Mouse (Mus musculus) right cerebral cortex, adult 18-20 months (tissue): ENCODE measurements at regions not wholly inside any gene's neighbourhood (a gene's known extent, or its start where the extent isn't known, plus 50 kb on each side); places are given as distances from the start of the nearest gene placed in this dataset.

Source experiments
- DNase-seq: peaks from one replicate; pipeline ENCODE4 v3.0.0; 2022; ENCODE audit warnings: mixed read lengths

DNA sequence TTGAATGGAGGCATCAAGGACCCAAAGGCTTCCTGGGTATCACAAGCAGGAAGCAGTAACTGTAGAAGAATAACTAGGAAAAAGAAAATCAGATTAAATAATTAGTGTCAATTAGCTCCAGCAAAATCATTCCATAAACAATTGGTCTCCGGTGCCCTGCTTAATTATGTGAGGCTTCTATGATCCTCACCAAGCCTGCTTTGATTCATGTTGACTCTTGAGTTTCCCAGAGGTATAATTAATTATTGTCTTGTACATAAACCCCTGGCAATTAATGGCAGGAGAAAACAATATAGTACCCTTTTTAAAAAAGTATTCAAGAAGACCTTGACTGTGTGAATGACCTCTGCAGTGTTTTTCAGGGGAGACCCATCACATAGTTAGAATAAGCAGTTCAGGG is 61.5 kb upstream of the Sp8 start:
- DNase-seq, result no peak

DNA sequence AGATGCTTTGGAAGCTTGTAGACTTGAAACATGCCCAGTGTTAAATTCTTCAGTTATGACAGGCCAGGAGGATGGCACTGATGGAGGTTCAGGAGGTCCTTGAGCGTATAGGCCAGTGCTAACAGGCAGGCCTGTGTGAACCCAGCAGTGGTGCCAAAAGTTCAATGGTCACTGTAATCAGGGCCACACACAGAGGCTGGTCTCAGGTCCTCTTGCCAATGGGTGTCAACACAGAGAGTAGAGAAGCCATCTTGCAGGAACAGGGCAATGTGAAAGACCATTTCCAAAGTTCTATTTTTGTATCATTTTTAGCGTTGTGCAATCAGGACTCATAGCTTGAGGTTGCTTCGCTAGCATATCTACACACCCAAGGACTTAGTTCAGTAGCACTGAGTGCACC is 64.2 kb upstream of the Sp8 start:
- no peak for DNase-seq

DNA sequence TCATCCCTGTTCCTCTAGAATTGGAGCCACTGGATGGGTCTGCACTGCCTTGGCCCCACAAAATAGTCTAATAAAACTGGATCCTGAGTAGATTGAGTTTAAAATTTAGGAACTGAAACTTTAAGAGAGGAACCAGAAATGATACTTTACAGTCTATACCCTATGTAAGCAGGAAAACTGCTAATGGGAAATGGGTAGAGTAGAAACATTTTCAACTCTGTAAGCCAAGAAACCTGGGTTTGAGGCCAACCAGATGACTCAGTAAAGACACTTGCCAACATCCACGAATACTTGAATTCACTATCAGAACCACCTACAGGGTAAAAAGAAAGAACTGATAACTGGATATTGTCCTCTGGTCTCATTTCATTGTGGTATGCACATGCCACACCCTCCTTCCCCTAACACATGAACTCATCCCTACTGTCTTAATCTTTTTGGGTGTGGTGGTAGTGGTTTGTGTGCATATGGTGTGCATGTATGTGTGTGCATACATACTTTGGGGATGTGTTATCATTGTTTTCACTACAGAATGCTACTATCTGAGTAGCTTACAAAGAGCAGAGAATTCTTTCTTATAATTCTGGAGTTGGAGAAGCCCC is 70.6 kb upstream of the Sp8 start:
- DNase-seq, result no peak

DNA sequence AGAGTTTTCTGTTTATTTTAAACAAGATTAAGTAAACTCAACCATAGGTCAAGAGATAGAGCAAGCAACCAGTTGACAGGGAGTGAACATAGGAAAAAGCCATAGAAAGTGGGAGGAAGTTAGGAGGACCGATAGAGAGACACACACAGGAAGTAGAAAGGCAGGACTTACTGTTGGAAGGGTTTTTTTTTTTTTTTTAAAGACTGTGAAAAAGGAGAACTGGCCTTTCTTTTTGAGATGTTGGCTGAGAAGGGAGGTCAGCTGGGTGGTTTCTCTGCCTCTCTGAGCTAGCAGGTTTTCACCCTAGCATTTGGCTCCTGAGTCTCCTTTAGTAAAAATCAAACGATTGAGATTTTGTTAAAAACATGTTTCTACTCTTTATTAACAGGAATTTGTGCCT is 73.3 kb upstream of the Sp8 start:
- DNase-seq, result no peak

DNA sequence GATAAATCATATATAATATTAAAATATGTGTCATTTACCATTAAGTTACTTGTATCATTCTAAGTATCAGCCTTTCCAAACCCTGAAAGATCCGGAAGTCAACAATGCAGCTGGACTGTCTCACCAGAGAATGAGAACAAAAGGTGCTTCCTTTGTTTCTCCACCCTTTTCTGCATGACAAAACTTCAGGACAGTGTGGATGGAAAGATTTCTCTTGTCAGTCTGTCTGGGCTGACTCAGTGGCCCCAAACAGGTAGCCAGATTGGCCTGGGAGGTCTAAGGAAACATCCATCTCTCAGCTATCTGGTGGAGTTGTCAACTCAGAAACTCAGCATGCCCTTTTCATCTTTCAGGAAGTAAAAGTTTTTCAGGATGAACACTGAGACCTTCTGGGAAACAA is 79.7 kb upstream of the Sp8 start:
- no peak for DNase-seq

DNA sequence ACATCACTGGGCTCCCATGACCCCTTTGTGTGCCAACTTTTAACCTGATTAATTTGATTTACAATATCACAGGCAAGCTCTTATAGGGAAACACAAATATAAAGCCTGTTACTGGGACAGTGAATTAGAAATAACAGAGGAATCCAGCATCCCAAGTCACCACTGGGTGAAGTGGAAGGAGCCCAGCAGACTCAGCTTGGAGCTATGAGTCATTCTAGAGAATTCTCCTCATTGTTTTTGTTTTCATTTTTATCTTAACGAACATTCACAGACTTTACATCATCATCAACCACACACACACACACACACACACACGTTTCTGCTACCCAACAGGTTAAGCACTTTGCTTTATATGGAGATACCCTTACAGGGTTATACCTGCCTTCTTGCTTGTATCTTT is 92.1 kb upstream of the Sp8 start:
- DNase-seq, result no peak

DNA sequence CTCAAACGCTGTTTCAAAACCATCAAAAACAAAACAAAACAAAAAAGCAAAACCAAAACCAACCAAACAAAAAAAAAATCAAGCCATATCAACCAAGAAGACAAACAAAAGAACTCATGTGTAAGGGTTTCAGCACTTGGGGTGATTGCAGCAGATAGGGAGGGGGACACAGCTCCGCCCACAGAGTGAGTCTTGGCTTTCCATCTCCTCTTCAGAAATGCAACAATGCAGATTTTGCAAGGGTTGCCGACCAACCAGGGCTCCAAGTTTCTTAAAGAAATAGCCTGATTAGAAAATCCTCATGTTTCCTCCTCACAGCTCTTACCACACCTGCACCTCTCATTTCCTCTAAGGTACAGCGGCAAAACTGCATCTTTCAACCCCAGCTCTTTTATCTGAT is 107.0 kb upstream of the Sp8 start:
- DNase-seq, result no peak

DNA sequence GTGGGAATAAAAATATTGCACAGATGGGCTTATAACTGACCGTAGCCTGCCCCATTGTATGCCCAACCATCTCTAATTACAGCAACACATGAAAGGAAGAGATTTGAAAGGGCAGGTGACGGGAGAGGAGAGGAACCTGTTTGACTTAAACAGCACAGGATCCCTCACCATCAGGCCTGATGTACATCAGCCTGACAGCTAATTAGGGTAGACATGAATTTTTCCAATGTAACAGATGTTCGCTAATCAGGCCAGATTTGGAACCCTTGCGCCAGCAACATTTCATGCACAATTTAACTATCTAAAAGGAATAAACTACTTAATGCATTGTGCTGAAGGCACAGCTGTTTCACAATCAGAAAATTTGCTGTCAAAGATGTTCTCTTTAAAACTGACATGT is 120.2 kb upstream of the Sp8 start:
- no peak for DNase-seq

DNA sequence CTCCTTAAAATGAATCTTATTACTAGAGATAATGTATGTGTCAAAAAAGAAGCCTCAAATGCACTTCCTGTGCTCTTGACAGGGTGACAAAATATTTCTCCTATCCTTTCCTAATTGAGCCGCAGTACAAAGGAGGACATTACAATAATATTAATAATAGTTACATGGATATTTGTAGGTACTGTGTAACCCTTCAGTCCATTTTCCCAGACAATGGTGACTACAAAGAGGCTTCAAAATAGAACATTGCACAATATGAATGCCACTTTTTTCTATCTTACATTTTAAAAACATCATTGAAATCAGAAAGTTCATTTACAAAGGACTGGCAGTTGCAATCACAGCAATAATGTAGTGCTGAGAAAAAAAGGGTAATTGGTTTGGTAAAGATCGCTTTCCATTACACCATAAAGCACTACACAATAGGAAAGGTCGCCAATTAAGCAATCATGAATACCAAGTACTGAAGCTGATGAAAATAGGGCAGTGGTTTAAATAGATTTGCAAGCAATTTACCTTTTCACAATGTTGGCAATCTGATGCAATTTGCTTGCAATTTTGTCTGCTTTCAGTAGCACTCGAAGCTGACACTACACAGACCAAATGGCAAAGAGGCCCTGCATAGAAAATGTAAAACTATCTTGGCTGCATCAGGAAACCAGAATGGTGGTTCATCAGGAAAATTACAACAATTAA is 126.1 kb upstream of the Sp8 start:
- no peak for DNase-seq

DNA sequence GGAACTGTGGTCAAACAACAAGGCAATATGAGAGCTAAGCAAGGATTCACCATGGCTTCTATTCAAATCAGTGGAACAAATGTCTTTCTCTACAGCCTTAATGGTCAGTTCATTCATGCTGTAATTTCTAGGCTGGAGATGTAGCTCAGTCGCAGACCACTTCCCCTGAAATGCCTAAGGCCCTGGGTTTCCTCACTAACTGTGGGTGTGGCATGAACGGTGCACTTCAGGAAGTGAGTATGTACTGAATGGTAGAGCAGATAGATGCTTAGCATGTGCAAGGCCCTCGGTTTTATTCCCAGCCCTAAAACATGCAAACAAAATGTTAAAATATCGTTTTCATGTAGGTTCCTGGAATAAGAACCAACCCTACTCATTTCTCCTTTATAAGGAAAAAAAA is 129.3 kb upstream of the Sp8 start:
- no peak for DNase-seq

DNA sequence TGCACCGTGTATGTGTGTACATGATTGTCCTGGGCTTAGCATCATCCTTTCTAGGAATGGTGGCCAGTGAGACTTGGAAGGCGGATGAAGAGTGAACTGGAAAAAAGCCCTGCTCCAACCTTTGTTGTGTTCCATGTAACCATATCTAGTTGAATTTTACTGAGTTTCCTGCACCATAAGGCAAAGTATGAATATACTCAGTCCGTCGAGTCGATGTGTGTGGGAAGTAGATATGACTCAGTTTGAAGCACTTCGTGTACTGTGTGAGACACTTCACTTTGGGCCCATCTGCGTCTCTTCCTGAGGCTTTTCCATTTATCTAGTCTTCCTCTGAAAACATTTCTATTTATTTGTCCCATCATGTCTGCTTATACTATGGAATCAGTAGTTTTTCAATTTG is 139.5 kb upstream of the Sp8 start:
- DNase-seq, result peak; percentile 74

DNA sequence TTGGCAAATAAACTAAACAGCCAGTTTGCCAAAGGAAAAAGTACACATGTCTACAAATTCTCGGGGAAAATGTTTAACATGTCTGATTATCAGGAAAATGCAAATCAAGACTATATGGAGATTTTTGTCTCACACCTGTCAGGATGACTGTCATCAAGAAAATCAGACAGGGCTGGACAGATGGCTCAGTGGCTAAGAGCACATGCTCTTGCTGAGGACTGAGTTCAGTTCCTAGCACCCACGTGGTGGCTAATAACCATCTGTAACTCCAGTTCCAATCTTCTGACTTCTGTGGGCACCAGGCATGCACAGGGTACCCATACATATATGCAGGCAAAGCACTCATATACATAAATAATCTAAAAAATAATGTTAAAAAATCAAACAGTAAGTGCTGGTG is 141.3 kb upstream of the Sp8 start:
- no peak for DNase-seq

DNA sequence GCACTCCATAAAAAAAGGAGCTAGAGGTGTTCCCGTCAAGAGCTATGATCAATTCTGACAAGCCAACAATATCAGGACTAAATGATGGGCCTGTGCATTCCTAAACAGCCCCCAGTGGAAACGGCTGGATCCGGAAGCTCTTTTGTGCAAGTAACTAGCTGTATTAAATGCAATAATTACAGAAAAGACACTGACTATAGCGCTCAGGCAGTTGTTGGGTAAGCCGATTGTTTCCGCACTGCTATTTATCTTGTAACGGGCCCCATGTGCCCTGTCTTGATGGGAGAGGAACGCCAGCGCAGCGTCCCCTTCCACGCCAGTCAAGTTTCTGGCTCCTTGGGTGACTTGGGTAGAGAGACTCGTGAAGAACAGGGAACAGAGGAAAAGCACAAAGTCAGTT is 142.4 kb upstream of the Sp8 start:
- no peak for DNase-seq

DNA sequence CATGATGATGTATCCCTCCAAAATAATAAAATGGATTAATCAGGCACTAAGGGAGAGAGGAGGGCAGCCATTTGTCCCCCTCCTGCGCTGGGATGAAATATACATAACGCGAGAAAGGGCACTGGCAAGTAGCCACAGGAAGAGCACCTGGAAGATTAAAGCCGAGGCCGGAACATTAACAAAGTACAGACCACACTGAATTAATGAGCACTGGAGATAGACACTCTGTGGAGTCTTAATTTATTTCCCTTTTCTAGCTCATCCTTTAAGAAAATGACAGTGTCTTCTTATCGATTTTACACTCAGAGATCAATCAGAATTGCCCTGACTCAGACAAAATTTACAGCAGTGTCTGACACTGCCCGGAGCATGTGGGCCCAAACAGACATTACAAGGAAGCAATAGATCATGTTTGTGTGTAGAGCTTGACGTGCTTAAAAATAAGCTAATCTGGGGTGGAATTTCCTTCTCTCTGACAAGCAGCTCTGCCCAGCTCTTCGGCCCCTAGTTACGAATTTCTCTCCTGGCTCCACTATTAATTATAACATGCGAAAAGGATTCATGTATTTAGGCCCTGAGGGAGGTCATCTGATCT is 143.0 kb upstream of the Sp8 start:
- DNase-seq, result no peak

DNA sequence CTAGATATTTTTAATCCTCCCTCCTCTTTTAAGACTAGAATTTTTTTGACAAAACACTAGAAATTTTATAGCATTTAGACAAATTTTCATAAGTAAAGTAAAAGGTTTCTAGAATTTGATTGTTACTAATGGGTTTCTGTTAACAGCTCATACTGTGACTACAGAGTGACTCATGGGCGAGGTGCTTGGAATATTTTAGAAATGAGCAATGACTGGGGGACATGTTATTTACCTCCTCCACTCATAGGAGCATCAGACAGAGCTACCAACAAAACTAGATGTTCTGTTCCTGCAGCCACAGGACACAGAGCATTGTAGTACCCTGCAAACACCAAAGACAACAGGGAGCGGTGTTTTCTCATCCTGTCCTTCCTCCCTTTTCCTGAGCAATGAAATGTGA is 144.3 kb upstream of the Sp8 start:
- DNase-seq, result peak; percentile 11

DNA sequence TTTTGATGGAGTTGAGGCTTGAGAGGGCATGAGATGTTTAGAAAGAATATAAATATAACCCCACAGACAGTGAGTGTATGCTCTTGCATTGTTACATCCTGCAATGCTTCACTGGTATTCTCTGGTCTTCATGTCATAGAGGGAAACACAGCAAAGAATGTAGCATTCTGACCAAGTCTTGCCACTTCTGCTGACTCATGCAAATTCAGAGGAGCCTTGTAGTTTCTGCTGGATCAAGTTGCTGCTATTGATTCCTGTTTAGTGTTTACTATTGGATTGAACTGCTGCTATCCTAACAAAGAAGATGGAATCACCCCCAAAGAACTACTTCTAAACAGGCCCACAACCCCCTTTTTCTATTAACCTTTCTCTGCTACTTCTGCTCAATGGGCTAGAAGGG is 148.0 kb upstream of the Sp8 start:
- DNase-seq, result no peak

DNA sequence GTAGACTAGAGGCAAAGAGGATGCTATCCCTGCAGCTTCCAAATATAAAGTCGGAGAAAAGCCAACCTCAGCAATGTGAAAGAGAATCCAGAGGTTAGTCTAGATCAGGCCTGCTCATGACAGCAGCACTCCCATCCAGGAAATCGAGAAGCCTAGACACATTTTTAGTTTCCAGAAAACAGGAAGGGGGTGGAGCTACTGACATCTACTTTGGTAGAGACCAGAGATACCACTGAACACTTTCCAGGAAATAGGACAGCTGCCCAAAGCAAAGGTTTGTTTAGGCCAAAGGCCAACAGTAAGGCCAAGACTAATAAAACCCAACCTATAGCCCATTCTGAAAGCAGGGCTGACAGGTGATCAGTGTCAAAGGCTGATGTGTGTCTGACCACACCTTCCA is 151.4 kb upstream of the Sp8 start:
- DNase-seq, result no peak

DNA sequence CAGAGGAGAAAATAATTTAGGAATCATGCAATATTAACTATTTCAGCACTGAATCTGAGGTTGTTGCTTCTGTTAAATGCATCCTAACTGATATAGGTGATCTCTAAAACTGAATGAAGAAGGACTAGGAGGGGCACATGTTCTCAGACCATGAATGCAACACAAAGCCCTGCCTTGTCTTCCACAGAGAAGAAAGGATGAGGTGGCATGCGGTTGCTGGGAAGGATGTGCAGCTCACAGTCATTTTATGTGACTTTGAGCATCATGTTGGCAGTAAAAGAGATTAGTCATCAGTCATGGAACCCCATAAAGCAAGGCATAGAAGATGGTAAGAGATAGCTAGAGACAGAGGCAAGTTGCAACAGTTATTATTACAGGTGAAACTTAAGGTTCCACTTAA is 163.2 kb upstream of the Sp8 start:
- DNase-seq, result no peak

DNA sequence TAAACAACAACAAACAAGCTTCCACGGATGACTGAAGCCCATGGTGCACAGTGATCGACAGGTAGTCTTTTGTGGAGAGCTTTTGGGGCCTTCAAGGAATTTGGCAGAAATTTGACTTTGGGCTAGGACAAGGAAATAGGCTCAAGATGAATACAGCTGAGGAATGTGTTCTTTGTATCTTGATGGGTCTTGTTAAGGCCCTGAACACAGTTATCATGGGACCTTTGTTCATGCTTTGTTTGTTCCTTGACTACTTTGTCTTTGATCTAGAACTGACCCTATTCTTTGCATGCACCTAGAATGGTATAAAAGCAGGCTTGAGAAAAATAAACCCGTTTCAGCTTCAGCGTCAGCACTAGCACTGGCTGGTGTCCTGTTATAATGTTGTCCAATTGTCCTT is 168.1 kb upstream of the Sp8 start:
- DNase-seq, result no peak

DNA sequence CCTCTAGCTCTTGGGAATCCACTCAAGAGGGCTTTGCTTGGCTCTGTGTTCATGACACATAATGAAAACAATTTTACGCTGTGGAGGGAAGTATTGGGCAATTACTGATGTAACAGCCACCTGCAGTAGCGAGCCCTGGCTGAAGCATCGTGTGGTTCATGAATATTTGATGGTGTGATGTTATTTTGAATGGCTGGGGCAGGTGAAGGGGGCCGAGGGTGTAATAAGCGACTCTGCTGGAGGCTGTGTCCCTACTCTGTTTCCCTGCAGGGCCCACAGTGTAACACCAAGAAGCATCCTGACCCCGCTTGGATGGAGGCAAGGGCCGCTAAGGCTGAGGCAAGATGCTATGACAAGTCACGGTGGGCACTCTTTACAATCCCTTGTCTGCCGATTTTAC is 184.6 kb upstream of the Sp8 start:
- no peak for DNase-seq

DNA sequence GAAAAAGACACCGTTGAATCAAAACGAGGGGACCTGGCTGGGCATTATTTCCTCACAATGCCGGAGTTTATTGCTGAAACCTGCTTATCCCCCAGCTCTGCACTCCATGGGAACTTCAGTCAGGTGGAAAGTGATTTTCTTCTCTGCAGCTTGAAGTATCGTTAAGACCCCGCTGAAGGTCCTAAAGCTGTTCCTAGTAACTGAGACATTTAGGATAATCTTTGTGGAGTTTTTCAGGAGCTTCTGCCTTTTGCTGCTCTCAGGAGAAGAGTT is 185.0 kb upstream of the Sp8 start:
- DNase-seq, result no peak

DNA sequence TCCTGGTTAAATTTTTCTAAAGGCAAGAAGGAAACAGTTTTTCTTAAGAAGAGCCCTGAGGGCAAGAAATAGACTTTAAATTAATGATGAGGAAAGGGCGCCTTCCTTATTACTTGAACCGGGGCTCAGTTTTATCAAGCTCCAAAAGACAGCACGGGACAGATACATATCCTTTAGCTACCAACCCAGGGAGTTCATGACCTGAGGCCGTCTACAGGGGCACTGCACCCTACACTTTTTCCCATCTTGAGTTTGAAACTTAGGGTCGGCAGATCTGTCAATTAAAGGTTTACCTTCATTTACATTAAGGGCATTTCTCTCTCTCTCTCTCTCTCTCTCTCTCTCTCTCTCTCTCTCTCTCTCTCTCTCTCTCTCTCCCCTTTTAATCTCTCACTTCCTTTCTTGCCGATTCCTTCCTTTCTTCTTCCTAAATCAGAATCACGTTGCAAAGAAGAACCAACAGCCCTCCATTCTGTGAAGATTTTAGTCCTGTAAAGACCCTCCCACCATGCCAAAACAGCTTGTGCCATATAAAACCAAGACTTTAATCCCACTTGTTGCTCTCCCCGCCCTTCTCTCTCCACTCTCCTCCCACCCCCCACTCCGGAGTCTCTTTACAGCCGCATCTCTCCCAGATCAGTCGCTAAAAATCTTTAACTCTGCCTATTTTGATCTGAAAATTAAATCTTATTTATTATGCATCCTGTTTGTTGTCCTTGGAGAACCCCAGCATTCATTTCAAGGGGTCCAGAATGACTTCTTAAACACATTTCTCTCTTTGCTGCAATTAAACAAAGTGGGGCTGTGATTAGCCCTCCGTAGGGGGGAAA is 185.5 kb upstream of the Sp8 start:
- DNase-seq, result no peak

DNA sequence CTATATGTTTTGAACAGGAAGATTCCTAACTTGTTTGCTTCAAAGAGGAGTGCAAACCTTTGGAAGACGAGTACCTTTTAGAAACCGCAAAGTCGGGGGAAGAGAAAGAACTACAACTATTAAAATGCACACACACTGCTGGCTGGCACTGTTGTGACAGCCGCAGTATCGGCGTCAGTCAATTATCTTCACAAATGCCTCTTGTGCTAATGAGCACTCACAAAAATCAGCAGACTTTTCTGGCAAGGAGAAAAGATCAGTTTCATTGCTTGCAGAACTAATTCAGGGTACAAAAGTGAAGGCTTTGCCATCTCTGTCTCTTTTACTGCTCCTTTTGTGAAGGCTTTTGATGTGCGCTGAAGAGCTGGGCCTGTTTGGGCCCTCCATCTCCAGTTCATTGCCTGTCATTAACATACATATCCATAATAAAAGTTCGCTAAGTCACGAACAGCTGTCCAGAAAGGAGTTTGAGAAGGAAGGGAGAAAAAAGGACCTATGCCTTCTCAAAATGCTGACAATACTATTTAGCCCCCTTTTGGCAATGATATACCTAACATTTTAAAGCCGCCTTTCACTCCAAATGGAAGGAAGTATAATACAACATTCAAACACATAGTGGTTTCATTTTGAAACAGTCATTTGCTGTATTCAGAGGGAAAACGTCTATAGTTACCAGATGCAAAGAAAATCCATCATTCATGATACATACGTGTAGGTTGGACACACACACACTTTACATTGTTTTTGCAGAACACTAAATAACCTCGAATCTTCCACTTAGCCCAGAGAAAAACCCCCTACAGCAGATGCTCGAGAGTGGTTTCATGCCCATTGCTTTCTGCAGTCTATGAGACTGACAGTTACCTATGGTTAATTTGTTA is 186.6 kb upstream of the Sp8 start:
- DNase-seq, result no peak
